Mouse (Mus musculus): ENCODE measurements around the gene Zfp811. TPM values are rescaled to one million over a fixed set of nuclear protein-coding genes. Genes with fewer than 3 reads are reported as not detected.
A peak's percentile ranks its signal among the peaks of the same experiment; 100 is the strongest.

Zfp811 gene
- polyA plus RNA-seq, 1 experiment from 2014 or later, result 0.64 TPM

- H3K36me3 ChIP-seq (ENCODE audit: insufficient read depth, low read length), result peaks cover 46% of the 10 kb centered on the region
- no peaks in the 10 kb centered on the region for H3K9me3 ChIP-seq (replicated peaks; ENCODE audit: low read length)
- DNase-seq (ENCODE audit: low spot score) (peak; percentile 20), ATAC-seq (replicated peaks; ENCODE audit: low FRiP score, low read depth) (no peak)
- no peaks in the 10 kb centered on the region for H3K27me3 ChIP-seq (ENCODE audit: insufficient read depth, low read length)
- H3K27ac ChIP-seq, result no peak overlapping the region
- H3K9ac ChIP-seq (ENCODE audit: low read depth, low read length), result no peak overlapping the region
- TF ChIP-seq CTCF (IDR thresholded peaks at IDR 0.05; ENCODE audit: low read depth), result peak; percentile 43; the same call in 1 of the 2 replicates
- no peaks in the 10 kb centered on the region for H3K4me1 ChIP-seq (replicated peaks; ENCODE audit: insufficient read depth, low read length)
- H3K4me3 ChIP-seq (replicated peaks; ENCODE audit: low read depth, low read length), result no peak overlapping the region
- WGBS, result 72% methylated on average over 1 of the region's 1 CpGs
- no peak overlapping the region for H3K4me2 ChIP-seq (ENCODE audit: low read length)
Measured at GRCm38 (mm10) chr17:32771213-32771612, 38.5 kb downstream of the Zfp811 start.

GRCm38 (mm10) chr17:32766422-32766821 is 43.3 kb downstream of the Zfp811 start:
- H3K36me3 ChIP-seq (ENCODE audit: insufficient read depth, low read length), result peaks cover 26% of the 10 kb centered on the region

GRCm38 (mm10) chr17:32757331-32757730 is 52.4 kb downstream of the Zfp811 start:
- H3K4me3 ChIP-seq (replicated peaks; ENCODE audit: low read depth, low read length), result no peak overlapping the region
- H3K36me3 ChIP-seq (ENCODE audit: insufficient read depth, low read length), result no peaks in the 10 kb centered on the region
- no peaks in the 10 kb centered on the region for H3K4me1 ChIP-seq (replicated peaks; ENCODE audit: insufficient read depth, low read length)
- no peak overlapping the region for H3K4me2 ChIP-seq (ENCODE audit: low read length)
- no peaks in the 10 kb centered on the region for H3K27me3 ChIP-seq (ENCODE audit: insufficient read depth, low read length)
- no peaks in the 10 kb centered on the region for H3K9me3 ChIP-seq (replicated peaks; ENCODE audit: low read length)
- ATAC-seq (replicated peaks; ENCODE audit: low FRiP score, low read depth) (no peak), DNase-seq (ENCODE audit: low spot score) (no peak)
- no peak overlapping the region for H3K27ac ChIP-seq
- WGBS, result 65% methylated on average over 5 of the region's 5 CpGs
- no peak for TF ChIP-seq CTCF (IDR thresholded peaks at IDR 0.05; ENCODE audit: low read depth)
- no peak overlapping the region for H3K9ac ChIP-seq (ENCODE audit: low read depth, low read length)

More at GRCm38 (mm10) chr17:32766422-32766821, 43.3 kb downstream of the Zfp811 start:
- H3K4me2 ChIP-seq (ENCODE audit: low read length), result no peak overlapping the region
- H3K27me3 ChIP-seq (ENCODE audit: insufficient read depth, low read length), result no peaks in the 10 kb centered on the region
- H3K9me3 ChIP-seq (replicated peaks; ENCODE audit: low read length), result no peaks in the 10 kb centered on the region
- TF ChIP-seq CTCF (IDR thresholded peaks at IDR 0.05; ENCODE audit: low read depth), result no peak
- H3K4me1 ChIP-seq (replicated peaks; ENCODE audit: insufficient read depth, low read length), result no peaks in the 10 kb centered on the region
- no peak overlapping the region for H3K9ac ChIP-seq (ENCODE audit: low read depth, low read length)
- WGBS, result 95% methylated on average over 2 of the region's 2 CpGs
- ATAC-seq (replicated peaks; ENCODE audit: low FRiP score, low read depth) (no peak), DNase-seq (ENCODE audit: low spot score) (no peak)
- H3K27ac ChIP-seq, result no peak overlapping the region
- no peak overlapping the region for H3K4me3 ChIP-seq (replicated peaks; ENCODE audit: low read depth, low read length)

GRCm38 (mm10) chr17:32753634-32754033 is 56.1 kb downstream of the Zfp811 start:
- Histone ChIP-seq H3K4me1 (replicated peaks; ENCODE audit: insufficient read depth, low read length) (no peaks in the 10 kb centered on the region), H3K9ac (ENCODE audit: low read depth, low read length) (no peak overlapping the region), H3K4me2 (ENCODE audit: low read length) (no peak overlapping the region), H3K27ac (no peak overlapping the region), H3K4me3 (replicated peaks; ENCODE audit: low read depth, low read length) (no peak overlapping the region), H3K36me3 (ENCODE audit: insufficient read depth, low read length) (no peaks in the 10 kb centered on the region), H3K27me3 (ENCODE audit: insufficient read depth, low read length) (no peaks in the 10 kb centered on the region), H3K9me3 (replicated peaks; ENCODE audit: low read length) (no peaks in the 10 kb centered on the region)
- TF ChIP-seq CTCF (IDR thresholded peaks at IDR 0.05; ENCODE audit: low read depth), result peak; percentile 64
- DNase-seq (ENCODE audit: low spot score) (peak; percentile 83), ATAC-seq (replicated peaks; ENCODE audit: low FRiP score, low read depth) (peak; percentile 71; the same call in 1 of the 2 replicates)
- 11% methylated on average over 12 of the region's 12 CpGs for WGBS

GRCm38 (mm10) chr17:32752813-32753360 is 56.8 kb downstream of the Zfp811 start:
- no peak overlapping the region for H3K9ac ChIP-seq (ENCODE audit: low read depth, low read length)
- ATAC-seq (replicated peaks; ENCODE audit: low FRiP score, low read depth) (no peak), DNase-seq (ENCODE audit: low spot score) (no peak)
- no peaks in the 10 kb centered on the region for H3K9me3 ChIP-seq (replicated peaks; ENCODE audit: low read length)
- H3K4me2 ChIP-seq (ENCODE audit: low read length), result no peak overlapping the region
- TF ChIP-seq CTCF (IDR thresholded peaks at IDR 0.05; ENCODE audit: low read depth), result no peak
- no peak overlapping the region for H3K4me3 ChIP-seq (replicated peaks; ENCODE audit: low read depth, low read length)
- H3K27me3 ChIP-seq (ENCODE audit: insufficient read depth, low read length), result no peaks in the 10 kb centered on the region
- 80% methylated on average over 6 of the region's 6 CpGs for WGBS
- H3K4me1 ChIP-seq (replicated peaks; ENCODE audit: insufficient read depth, low read length), result no peaks in the 10 kb centered on the region
- no peak overlapping the region for H3K27ac ChIP-seq
- no peaks in the 10 kb centered on the region for H3K36me3 ChIP-seq (ENCODE audit: insufficient read depth, low read length)

- DNase-seq (ENCODE audit: low spot score), result no peak
- H3K9me3 ChIP-seq (replicated peaks; ENCODE audit: low read length), result no peaks in the 10 kb centered on the region
- no peaks in the 10 kb centered on the region for H3K36me3 ChIP-seq (ENCODE audit: insufficient read depth, low read length)
- no peak overlapping the region for H3K4me2 ChIP-seq (ENCODE audit: low read length)
- H3K4me1 ChIP-seq (replicated peaks; ENCODE audit: insufficient read depth, low read length), result no peaks in the 10 kb centered on the region
- no peak for ATAC-seq (replicated peaks; ENCODE audit: low FRiP score, low read depth)
- H3K9ac ChIP-seq (ENCODE audit: low read depth, low read length), result no peak overlapping the region
- no peaks in the 10 kb centered on the region for H3K27me3 ChIP-seq (ENCODE audit: insufficient read depth, low read length)
- 41% methylated on average over 5 of the region's 5 CpGs for WGBS
- no peak for TF ChIP-seq CTCF (IDR thresholded peaks at IDR 0.05; ENCODE audit: low read depth)
- H3K4me3 ChIP-seq (replicated peaks; ENCODE audit: low read depth, low read length), result no peak overlapping the region
- H3K27ac ChIP-seq, result no peak overlapping the region
Measured at GRCm38 (mm10) chr17:32750611-32751010, 59.1 kb downstream of the Zfp811 start.

Other genes starting within 250 kb of the Zfp811 start
- not detected in 2 replicates for gene Cyp4f37, start 188.6 kb downstream of the Zfp811 start, polyA plus RNA-seq (2015; fragmentation: Nextera tagmentation; extraction: Ambion mirVana)
- gene Cyp4f40, start 151.0 kb downstream of the Zfp811 start, polyA plus RNA-seq (2015; fragmentation: Nextera tagmentation; extraction: Ambion mirVana), result 0.05 TPM in 1 of 2 replicates, not detected in the other
- 0.39 and 0.47 TPM in 2 replicates for gene Cyp4f15, start 124.3 kb downstream of the Zfp811 start, polyA plus RNA-seq (2015; fragmentation: Nextera tagmentation; extraction: Ambion mirVana)
- gene Zfp871, start 21.6 kb downstream of the Zfp811 start, polyA plus RNA-seq (2015; fragmentation: Nextera tagmentation; extraction: Ambion mirVana), result 31.3 and 33.4 TPM in 2 replicates
- gene Zfp799, start 20.3 kb upstream of the Zfp811 start, polyA plus RNA-seq (2015; fragmentation: Nextera tagmentation; extraction: Ambion mirVana), result 9.4 and 9.8 TPM in 2 replicates
- 6.9 and 7.5 TPM in 2 replicates for gene Zfp870, start 81.7 kb upstream of the Zfp811 start, polyA plus RNA-seq (2015; fragmentation: Nextera tagmentation; extraction: Ambion mirVana)
- not detected in 2 replicates for gene Cyp4f14, start 107.4 kb upstream of the Zfp811 start, polyA plus RNA-seq (2015; fragmentation: Nextera tagmentation; extraction: Ambion mirVana)
- 15.6 and 18.4 TPM in 2 replicates for gene Cyp4f13, start 137.5 kb upstream of the Zfp811 start, polyA plus RNA-seq (2015; fragmentation: Nextera tagmentation; extraction: Ambion mirVana)
- 7.8 and 9.0 TPM in 2 replicates for gene Zfp472, start 155.9 kb upstream of the Zfp811 start, polyA plus RNA-seq (2015; fragmentation: Nextera tagmentation; extraction: Ambion mirVana)
- gene Zfp952, start 183.2 kb upstream of the Zfp811 start, polyA plus RNA-seq (2015; fragmentation: Nextera tagmentation; extraction: Ambion mirVana), result 8.7 and 8.8 TPM in 2 replicates
- gene Zfp763, start 223.5 kb upstream of the Zfp811 start, polyA plus RNA-seq (2015; fragmentation: Nextera tagmentation; extraction: Ambion mirVana), result 9.8 and 11.5 TPM in 2 replicates